Mouse (Mus musculus) skeletal muscle tissue, adult 2 months (tissue): ENCODE data around the gene Mtor.

Experiments used
- DNase-seq: peaks from one replicate; pipeline ENCODE4 v3.0.0-alpha.2; 2012; ENCODE audit warnings: low read depth, low spot score

Gene Mtor

GRCm38 (mm10) chr4:148593996-148594395, 145.6 kb downstream of the Mtor start:
- DNase-seq: no peak

- no peak for DNase-seq
Measured at GRCm38 (mm10) chr4:148595916-148596315, 147.5 kb downstream of the Mtor start.

GRCm38 (mm10) chr4:148596731-148597130, 148.3 kb downstream of the Mtor start:
- no peak for DNase-seq

- no peak for DNase-seq
Measured at GRCm38 (mm10) chr4:148598826-148599225, 150.4 kb downstream of the Mtor start.

GRCm38 (mm10) chr4:148600316-148600715, 151.9 kb downstream of the Mtor start:
- DNase-seq: no peak

GRCm38 (mm10) chr4:148601871-148602270, 153.5 kb downstream of the Mtor start:
- DNase-seq: no peak

GRCm38 (mm10) chr4:148602357-148603120, 154.1 kb downstream of the Mtor start, which contains the start of gene Masp2:
Masp2 (plus strand) TSS chr4:148602554.
- no peak for DNase-seq

GRCm38 (mm10) chr4:148603376-148604139, 155.1 kb downstream of the Mtor start:
- no peak for DNase-seq

GRCm38 (mm10) chr4:148604141-148604540, 155.7 kb downstream of the Mtor start:
- no peak for DNase-seq

- DNase-seq: no peak
Measured at GRCm38 (mm10) chr4:148604541-148605165, 156.2 kb downstream of the Mtor start.
